Mouse (Mus musculus) liver, embryonic 14.5 days (tissue): ENCODE measurements at regions not wholly inside any gene's neighbourhood (a gene's known extent, or its start where the extent isn't known, plus 50 kb on each side); places are given as distances from the start of the nearest gene placed in this dataset.

ENCODE experiments used
- ATAC-seq: fragments of 200-750 bp; cut with Nextera tagmentation; 2 replicates; pipeline ENCODE4 v1.8.0; 2017; ENCODE audit warnings: moderate number of reproducible peaks, mild to moderate bottlenecking, moderate library complexity; ENCODE audit not compliant: insufficient read depth
- DNase-seq, 3 experiments: peaks; one replicate each; pipeline ENCODE4 v3.0.0-alpha.2; 2012 to 2013; ENCODE audit warnings: low read depth in 3 of 3, low spot score in 3 of 3
- H3K27ac ChIP-seq: fragments of 300-500 bp; sonication (generic); 2 replicates; pipeline ENCODE4 v1.5.1; 2014; ENCODE audit warnings: moderate library complexity, mild to moderate bottlenecking, control low read depth, inconsistent platforms
- H3K27me3 ChIP-seq: fragments of 300-500 bp; sonication (generic); 2 replicates; pipeline ENCODE4 v1.6.1; 2014; ENCODE audit warnings: mild to moderate bottlenecking, low read length, moderate library complexity; ENCODE audit not compliant: control insufficient read depth, insufficient read depth
- H3K36me3 ChIP-seq: fragments of 300-500 bp; sonication (generic); replicated peaks from 2 replicates; pipeline ENCODE4 v1.6.1; 2014; ENCODE audit warnings: low read depth; ENCODE audit not compliant: control insufficient read depth, insufficient read depth
- H3K4me1 ChIP-seq, 2 experiments: fragments of 200-500 bp in 1 of 2; fragments of 300-500 bp in 1 of 2; sonication (generic) in 1 of 2; replicated peaks; 2 replicates each; pipeline ENCODE4 v1.6.1; 2012 to 2014; ENCODE audit warnings: antibody characterized with exemption in 1 of 2, inconsistent platforms in 1 of 2, low read length in 1 of 2; ENCODE audit not compliant: control insufficient read depth in 2 of 2, insufficient read depth in 2 of 2
- H3K4me2 ChIP-seq: fragments of 300-500 bp; sonication (generic); 2 replicates; pipeline ENCODE4 v1.6.1; 2014; ENCODE audit warnings: low read depth, mild to moderate bottlenecking, control low read depth, moderate library complexity
- H3K4me3 ChIP-seq, 2 experiments: fragments of 200-500 bp in 1 of 2; fragments of 300-500 bp in 1 of 2; sonication (generic) in 1 of 2; 2 replicates each; pipeline ENCODE4 v1.5.1; 2012 to 2014; ENCODE audit warnings: low read depth in 2 of 2, low read length in 2 of 2, mild to moderate bottlenecking in 2 of 2, control low read depth in 1 of 2, inconsistent platforms in 1 of 2, moderate library complexity in 1 of 2; ENCODE audit not compliant: insufficient read depth in 1 of 2
- H3K9ac ChIP-seq: fragments of 300-500 bp; sonication (generic); replicated peaks from 2 replicates; pipeline ENCODE4 v1.6.1; 2014; ENCODE audit warnings: mild to moderate bottlenecking, control low read depth, moderate library complexity
- H3K9me3 ChIP-seq: fragments of 300-500 bp; sonication (generic); 2 replicates; pipeline ENCODE4 v1.6.1; 2016; ENCODE audit warnings: low read length, mixed read lengths; ENCODE audit not compliant: control insufficient read depth
- CTCF ChIP-seq: IDR thresholded peaks from 2 replicates; pipeline ENCODE4 v1.5.1; 2016; ENCODE audit warnings: antibody characterized with exemption, low read depth, control low read depth
- EP300 ChIP-seq: IDR thresholded peaks from 2 replicates; pipeline ENCODE4 v1.6.1; 2016; ENCODE audit warnings: antibody characterized with exemption, low read depth
- WGBS: fragments of 180-500 bp; shearing (Covaris S2); extraction: QIAGEN DNeasy Blood & Tissue Kit; methylation state at CpG from one replicate; pipeline ENCODE4 v1.1.7; 2014; ENCODE audit not compliant: insufficient replicate concordance; 5-methylcytosine and 5-hydroxymethylcytosine counted together

- Histone ChIP-seq H3K27ac (no peak overlapping the region), H3K4me3 (no peak overlapping the region), H3K9ac (no peak overlapping the region), H3K36me3 (no peaks in the 10 kb centered on the region), H3K4me2 (no peak overlapping the region), H3K27me3 (no peaks in the 10 kb centered on the region), H3K4me1 (no peaks in the 10 kb centered on the region), H3K9me3 (no peaks in the 10 kb centered on the region)
- no peak for ATAC-seq
- peak in 1 of 3 experiments; percentile 7 for DNase-seq
- TF ChIP-seq EP300 (no peak), CTCF (no peak)
- 39% methylated on average over 6 of the region's 6 CpGs for WGBS
Measured at GRCm38 (mm10) chr13:52114962-52115361, 268.5 kb downstream of the Gadd45g start.

GRCm38 (mm10) chr13:52116241-52116640 is 269.8 kb downstream of the Gadd45g start:
- DNase-seq, result no peak

DNA sequence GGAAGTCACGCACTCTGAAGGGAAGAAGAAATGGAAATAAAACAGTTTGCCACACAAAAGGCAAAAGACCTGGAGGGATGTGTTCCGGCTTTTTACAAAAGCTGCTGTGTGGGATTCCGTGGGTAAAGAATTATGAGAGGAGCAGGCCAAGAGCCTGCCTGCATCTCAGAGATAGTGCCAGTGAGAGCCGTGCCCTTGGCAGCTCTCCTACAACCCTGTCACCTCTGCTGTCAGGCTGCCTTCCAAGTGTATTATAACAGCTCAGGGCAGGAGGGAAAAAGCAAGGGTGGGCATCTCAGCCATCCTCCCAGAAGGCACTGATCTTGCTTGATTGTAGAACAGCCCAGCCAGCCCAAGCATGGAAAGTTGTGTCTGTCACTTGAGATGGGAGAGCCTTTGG is 270.3 kb downstream of the Gadd45g start:
- ATAC-seq (no peak), DNase-seq (no peak)
- Histone ChIP-seq H3K9ac (no peak overlapping the region), H3K4me3 (no peak overlapping the region), H3K27me3 (no peaks in the 10 kb centered on the region), H3K27ac (no peak overlapping the region), H3K4me2 (no peak overlapping the region), H3K36me3 (no peaks in the 10 kb centered on the region), H3K9me3 (no peaks in the 10 kb centered on the region), H3K4me1 (no peaks in the 10 kb centered on the region)
- no peak for TF ChIP-seq CTCF
- TF ChIP-seq EP300, result no peak
- whole genome bisulfite sequencing, result 70% methylated on average over 4 of the region's 4 CpGs

More at GRCm38 (mm10) chr13:52116241-52116640, 269.8 kb downstream of the Gadd45g start:
- Histone ChIP-seq H3K4me3 (no peak overlapping the region), H3K36me3 (no peaks in the 10 kb centered on the region), H3K9me3 (no peaks in the 10 kb centered on the region), H3K4me1 (no peaks in the 10 kb centered on the region), H3K4me2 (no peak overlapping the region), H3K27me3 (no peaks in the 10 kb centered on the region), H3K27ac (no peak overlapping the region), H3K9ac (no peak overlapping the region)
- TF ChIP-seq CTCF (no peak), EP300 (no peak)
- no peak for ATAC-seq
- WGBS, result 61% methylated on average over 4 of the region's 4 CpGs

DNA sequence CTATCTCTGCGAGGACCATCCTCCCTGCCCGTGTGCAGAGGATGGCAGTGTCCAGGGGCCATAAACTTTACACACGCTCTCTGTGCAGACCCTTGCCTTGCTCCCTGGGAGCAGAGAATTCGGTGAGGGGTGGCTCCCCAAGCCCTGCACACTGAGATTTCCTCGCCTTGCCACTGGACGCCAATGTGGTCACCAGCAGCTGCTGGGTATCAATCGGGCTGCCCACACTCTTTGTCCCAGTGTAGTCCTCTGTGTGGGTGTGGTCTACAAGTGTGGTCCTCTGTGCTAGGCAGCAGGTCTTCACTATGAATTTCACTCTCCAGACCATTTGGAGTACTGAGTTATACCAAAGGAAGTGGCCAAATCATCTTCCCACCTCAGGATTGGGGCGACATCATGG is 274.3 kb downstream of the Gadd45g start:
- Histone ChIP-seq H3K36me3 (no peaks in the 10 kb centered on the region), H3K4me2 (no peak overlapping the region), H3K4me3 (no peak overlapping the region), H3K27me3 (no peaks in the 10 kb centered on the region), H3K4me1 (no peaks in the 10 kb centered on the region), H3K9ac (no peak overlapping the region), H3K9me3 (no peaks in the 10 kb centered on the region), H3K27ac (no peak overlapping the region)
- no peak for ATAC-seq
- no peak for TF ChIP-seq CTCF
- TF ChIP-seq EP300, result no peak
- WGBS, result 66% methylated on average over 8 of the region's 8 CpGs
- DNase-seq, result no peak

DNA sequence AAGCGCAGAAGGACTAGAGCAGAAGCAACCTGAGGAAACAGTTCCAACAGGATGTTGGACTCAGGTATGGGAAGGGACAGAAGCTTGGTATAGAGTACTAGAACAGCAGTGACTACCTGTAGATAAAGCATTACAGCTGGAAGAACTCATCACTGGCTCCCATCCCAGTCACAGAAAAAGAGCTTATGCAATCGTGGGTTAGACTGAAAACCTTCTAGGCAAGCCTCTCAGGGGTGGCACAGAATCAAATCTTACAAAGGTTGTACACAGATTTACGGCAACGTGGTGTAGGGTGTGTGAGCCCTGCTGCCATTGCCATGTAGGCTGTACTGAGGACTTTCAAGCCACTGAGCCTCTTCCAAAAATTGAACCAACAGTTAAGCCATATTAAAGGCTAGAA is 278.6 kb downstream of the Gadd45g start:
- Histone ChIP-seq H3K4me1 (no peaks in the 10 kb centered on the region), H3K9ac (no peak overlapping the region), H3K27ac (no peak overlapping the region), H3K9me3 (no peaks in the 10 kb centered on the region), H3K36me3 (no peaks in the 10 kb centered on the region), H3K27me3 (no peaks in the 10 kb centered on the region), H3K4me3 (no peak overlapping the region), H3K4me2 (no peak overlapping the region)
- 53% methylated on average over 4 of the region's 4 CpGs for WGBS
- ATAC-seq, result no peak
- TF ChIP-seq CTCF, result no peak
- no peak for TF ChIP-seq EP300
- DNase-seq, result no peak

DNA sequence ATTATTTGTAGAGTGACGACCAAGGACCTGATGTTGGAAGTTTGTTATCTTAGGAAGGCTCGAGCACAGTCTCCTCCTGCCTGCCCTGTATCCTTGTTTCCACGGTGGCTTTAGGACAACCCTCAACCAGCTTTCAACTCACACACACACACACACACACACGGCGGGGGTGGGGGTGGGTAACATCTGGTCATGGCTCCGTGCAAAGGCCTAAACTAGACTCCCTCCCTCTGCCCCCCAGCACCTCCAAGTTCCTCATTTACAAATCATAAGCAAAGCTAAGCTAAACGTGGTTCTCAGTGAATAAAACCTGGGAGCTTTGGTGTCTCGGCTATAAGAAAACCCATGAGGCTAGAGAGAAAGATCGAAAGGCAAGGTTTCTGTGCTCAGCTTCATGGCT is 281.3 kb downstream of the Gadd45g start:
- no peak overlapping the region for H3K4me2 ChIP-seq
- H3K4me1 ChIP-seq, result no peaks in the 10 kb centered on the region
- no peak overlapping the region for H3K4me3 ChIP-seq
- ATAC-seq, result no peak
- WGBS, result 34% methylated on average over 9 of the region's 9 CpGs
- no peak for DNase-seq
- no peaks in the 10 kb centered on the region for H3K9me3 ChIP-seq
- no peaks in the 10 kb centered on the region for H3K27me3 ChIP-seq
- H3K36me3 ChIP-seq, result no peaks in the 10 kb centered on the region
- H3K9ac ChIP-seq, result no peak overlapping the region
- no peak overlapping the region for H3K27ac ChIP-seq
- no peak for TF ChIP-seq CTCF
- TF ChIP-seq EP300, result no peak
